Mouse (Mus musculus) left cerebral cortex, postnatal 10 days (tissue): Measurements from ENCODE around the gene Cop1. TPM values are rescaled to one million over a fixed set of nuclear protein-coding genes. Genes with fewer than 3 reads are reported as not detected.

ENCODE experiments used
- DNase-seq, 2 experiments: peaks; one replicate each; pipeline ENCODE4 v3.0.0; 2021 to 2022; ENCODE audit warnings: low spot score in 2 of 2, mixed read lengths in 1 of 2; ENCODE audit errors: extremely low spot score in 1 of 2
- intact Hi-C: fragments of 180-260 bp; cut with DNase I; formaldehyde crosslinking; loops from one replicate; pipeline ENCODE4 v1.15.1; 2025
- microRNA-seq: library from miRNA; unstranded; fragments of <30 nt; microRNA quantifications from one replicate; pipeline ENCODE4 v1.2.0, GENCODE M21; 2022
- total RNA-seq, 2 experiments: library from RNA; stranded (reverse); gene quantifications; 2 replicates each; pipeline ENCODE4 v1.2.3; 2021

Gene Cop1
- total RNA-seq, 2 experiments from 2014 or later = 111 to 129 TPM

- intact Hi-C loops = loop anchor here (10.0 kb wide), 3 partner anchors 262 to 482 kb away; no protein-coding TSS in a partner anchor
- peak; percentile 51 to 56 for DNase-seq
Measured at GRCm38 (mm10) chr1:159393070-159393699, 161.1 kb downstream of the Cop1 start.

- no peak for DNase-seq
- intact Hi-C loops = loop anchor here (10.0 kb wide), 3 partner anchors 261 to 481 kb away; no protein-coding TSS in a partner anchor
Measured at GRCm38 (mm10) chr1:159393931-159394330, 161.8 kb downstream of the Cop1 start.

- intact Hi-C loops = loop anchor here (5.0 to 10.0 kb wide), 6 partner anchors 126 to 786 kb away; partner anchors contain the start of gene Tnr
- DNase-seq = peak; percentile 50 to 51
Measured at GRCm38 (mm10) chr1:159396515-159396914, 164.4 kb downstream of the Cop1 start.

Small RNAs within 50 kb of the gene (microRNA-seq; reads per million reads assigned to microRNA genes)
- 428 reads per million, percentile 69 among the genes with 10 or more reads in this experiment for gene Mir1843b
